Mouse (Mus musculus): ENCODE results near the gene Dcaf4.

DNA sequence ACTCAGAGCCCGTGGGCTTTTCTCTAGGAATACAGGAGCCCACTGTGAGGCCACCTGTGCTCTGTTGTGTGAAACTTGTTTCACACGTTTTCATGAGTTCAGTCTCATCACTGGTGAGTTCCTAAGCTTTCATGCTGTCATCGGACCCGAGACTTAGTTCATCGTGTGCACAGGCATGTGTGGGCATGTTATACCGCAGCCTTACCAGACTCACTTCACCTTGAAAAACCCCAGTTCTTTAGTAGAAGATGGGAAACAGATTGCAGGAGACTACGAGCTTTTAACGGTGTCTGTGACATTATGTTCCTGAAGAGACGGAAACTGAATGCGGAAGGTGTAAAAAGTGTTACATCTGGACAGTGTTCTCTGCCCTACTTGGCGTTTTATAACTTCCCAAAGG lies 15.2 kb downstream of the Dcaf4 start:
- no peak for TF ChIP-seq POLR2A (IDR thresholded peaks at IDR 0.05; ENCODE audit: borderline replicate concordance, extremely low read depth, low read depth, low read length)
- TF ChIP-seq CTCF (IDR thresholded peaks at IDR 0.05; ENCODE audit: insufficient read depth, low read length) = no peak
